Mouse (Mus musculus) lung, postnatal 4 days (tissue): ENCODE measurements around the gene Clec10a.

Experiments
- DNase-seq, 2 experiments: peaks; one replicate each; pipeline ENCODE4 v3.0.0; 2021

Gene Clec10a

GRCm38 (mm10) chr11:70218741-70219470 lies 62.9 kb downstream of the Clec10a start:
- no peak for DNase-seq

- DNase-seq, result no peak
Measured at GRCm38 (mm10) chr11:70219873-70220272, 63.9 kb downstream of the Clec10a start.

DNA sequence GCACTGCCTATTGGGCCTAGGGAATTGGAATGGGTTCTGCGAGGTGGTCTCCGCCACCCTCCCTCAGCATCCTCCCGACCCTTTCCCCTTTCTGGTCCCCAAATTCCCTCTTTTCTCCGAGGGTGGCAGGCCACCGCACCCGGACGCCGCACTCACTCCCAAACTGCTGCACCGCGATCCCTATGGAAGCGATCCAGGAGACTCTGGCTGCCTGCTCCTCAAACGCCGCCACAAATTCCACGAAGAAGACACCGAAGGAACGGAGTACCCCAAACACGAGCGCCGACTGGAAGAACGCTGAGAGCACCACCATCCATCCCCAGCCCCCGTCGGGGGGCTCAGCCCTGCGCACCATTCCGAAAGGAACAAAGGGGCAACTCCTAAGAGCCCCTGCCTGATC lies 64.3 kb downstream of the Clec10a start:
- peak in 1 of 2 experiments; percentile 39 for DNase-seq
